Mouse (Mus musculus): ENCODE data around the gene D10Wsu102e.

The D10Wsu102e gene

DNA sequence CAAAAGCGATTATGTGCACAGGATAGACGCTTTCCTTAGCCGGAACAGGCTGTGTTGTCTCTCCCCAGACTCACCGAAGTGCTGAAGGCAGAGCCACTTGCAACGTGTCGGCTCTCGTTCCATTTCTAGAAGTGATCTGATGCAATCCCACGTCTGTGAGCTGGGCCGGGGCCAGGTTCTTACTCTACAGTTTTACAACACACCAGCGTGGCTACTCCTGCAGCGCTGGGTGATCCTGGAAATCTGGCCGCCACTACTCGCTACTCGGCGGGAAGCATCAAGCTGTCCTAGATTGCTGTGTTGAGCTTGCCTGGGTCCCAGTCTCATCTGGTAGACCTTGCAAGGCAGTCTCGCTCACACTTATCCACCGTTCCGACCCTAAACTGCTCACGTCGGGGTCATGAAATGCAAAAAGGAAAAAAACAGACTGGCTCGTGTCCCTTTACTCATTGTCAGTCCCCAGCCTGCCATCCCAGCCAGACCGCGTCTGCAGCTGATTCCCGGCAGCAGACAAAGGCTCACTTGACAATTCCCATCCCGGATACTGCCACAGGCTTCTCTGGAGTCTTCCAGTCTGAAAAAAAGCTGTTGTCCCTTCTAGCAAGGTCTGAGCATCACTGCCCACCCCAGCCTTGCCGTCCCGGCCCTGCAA is 173.4 kb downstream of the D10Wsu102e start:
- DNase-seq (ENCODE audit: inconsistent age in 2 of 2, low spot score in 1 of 2) = peak; percentile 47 to 86

DNA sequence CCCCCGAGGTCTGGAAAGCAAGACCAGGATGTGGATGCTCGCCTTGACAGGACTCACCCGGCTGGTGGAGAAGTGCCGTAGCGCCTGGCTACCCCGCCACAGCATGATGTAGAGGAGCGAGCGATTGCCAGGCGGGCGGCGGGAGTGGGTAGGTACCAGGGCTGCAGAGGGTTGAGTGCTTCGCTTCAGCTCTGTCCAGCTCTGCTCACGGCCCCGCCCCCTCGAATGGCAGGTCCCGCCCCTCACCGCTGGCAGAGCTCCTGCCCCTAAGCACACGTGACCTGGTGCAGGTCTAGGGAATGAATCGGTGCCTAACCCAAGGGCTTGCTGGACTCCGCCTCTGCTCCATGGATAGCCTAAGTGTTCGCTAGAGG is 173.9 kb downstream of the D10Wsu102e start, which contains the start of gene Aldh1l2:
Gene Aldh1l2, minus strand, starts transcription at position 231 of the 374 bp plus-strand sequence.
- DNase-seq (ENCODE audit: inconsistent age in 2 of 2, low spot score in 1 of 2) = peak; percentile 81 to 90

DNA sequence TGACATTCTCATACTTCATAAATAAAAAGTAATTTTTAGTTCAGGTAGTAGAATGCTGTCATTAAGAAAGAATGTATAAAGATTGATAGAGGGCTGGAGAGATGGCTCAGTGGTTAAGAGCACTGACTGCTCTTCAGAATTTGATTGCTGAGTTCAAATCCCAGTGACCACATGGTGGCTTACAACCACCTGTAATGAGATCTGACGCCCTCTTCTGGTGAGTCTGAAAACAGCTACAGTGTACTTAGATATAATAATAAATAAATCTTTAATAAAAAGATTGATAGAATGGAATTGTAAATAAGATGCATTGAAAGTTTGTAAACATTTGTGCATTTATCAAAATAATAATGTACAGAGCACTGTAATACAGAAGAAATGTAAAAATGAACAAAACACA is 176.4 kb downstream of the D10Wsu102e start:
- no peak for DNase-seq (ENCODE audit: inconsistent age in 2 of 2, low spot score in 1 of 2)
